Mouse (Mus musculus): ENCODE measurements around the gene Eya3. TPM values are rescaled to one million over a fixed set of nuclear protein-coding genes. Genes with fewer than 3 reads are reported as not detected.
"Not testable (repeated sequence)": the region's sequence is repeated elsewhere in the genome, so short reads cannot be mapped to it uniquely, and the experiment has no call there.

Gene Eya3
- polyA plus RNA-seq, 1 experiment from 2014 or later = 17.4 TPM

DNA sequence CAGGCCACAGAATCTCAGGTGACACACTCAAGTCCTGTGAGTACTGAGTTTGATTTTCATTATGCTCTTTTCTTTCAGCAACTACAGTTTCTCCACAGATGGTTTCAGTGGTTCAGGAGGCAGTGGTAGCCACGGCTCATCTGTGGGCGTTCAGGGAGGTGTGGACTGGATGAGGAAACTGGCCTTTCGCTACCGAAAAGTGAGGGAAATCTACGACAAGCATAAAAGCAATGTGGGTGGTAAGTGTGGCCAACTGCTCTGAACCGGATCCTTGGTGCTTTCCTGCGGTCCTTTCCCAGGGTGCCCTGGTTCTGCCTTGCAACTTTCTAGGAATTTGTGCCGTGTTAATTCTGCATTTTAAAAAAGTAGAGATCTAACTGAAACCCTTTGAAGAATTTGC is 68.1 kb downstream of the Eya3 start:
- 94% methylated on average over 8 of the region's 8 CpGs for WGBS
- no peak overlapping the region for H3K27ac ChIP-seq
- H3K4me2 ChIP-seq = no peak overlapping the region
- peaks cover 83% of the 10 kb centered on the region for H3K36me3 ChIP-seq
- no peak for ATAC-seq (replicated peaks; ENCODE audit: insufficient number of reproducible peaks, insufficient read depth, low FRiP score, low read depth)
- H3K9ac ChIP-seq = no peak overlapping the region
- H3K4me3 ChIP-seq = no peak overlapping the region
- H3K9me3 ChIP-seq (replicated peaks) = no peaks in the 10 kb centered on the region
- no peaks in the 10 kb centered on the region for H3K27me3 ChIP-seq
- H3K4me1 ChIP-seq (replicated peaks) = no peaks in the 10 kb centered on the region

DNA sequence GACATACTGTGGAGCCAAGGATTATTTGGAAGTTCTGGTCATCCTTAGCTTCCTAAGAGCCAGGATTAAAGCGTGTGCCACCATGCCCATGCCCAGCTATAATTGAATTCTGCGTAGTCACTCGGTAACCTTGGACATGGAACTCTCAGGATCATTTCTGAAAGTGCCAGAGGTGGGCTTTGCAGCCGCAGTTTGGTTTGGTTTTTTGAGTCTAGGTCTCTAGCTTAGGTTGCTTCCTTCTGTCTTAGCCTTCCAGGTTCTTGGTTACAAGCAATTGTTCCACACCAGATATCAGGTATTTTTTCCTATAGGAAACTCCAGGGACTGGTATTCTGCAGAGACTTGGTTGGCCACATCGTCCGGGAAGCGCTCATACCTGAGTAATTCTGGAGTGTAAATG is 74.4 kb downstream of the Eya3 start:
- no peaks in the 10 kb centered on the region for H3K27me3 ChIP-seq
- WGBS = 94% methylated on average over 7 of the region's 7 CpGs
- H3K27ac ChIP-seq = no peak overlapping the region
- no peak for ATAC-seq (replicated peaks; ENCODE audit: insufficient number of reproducible peaks, insufficient read depth, low FRiP score, low read depth)
- H3K4me2 ChIP-seq = no peak overlapping the region
- peaks cover 67% of the 10 kb centered on the region for H3K36me3 ChIP-seq
- H3K4me3 ChIP-seq = no peak overlapping the region
- H3K4me1 ChIP-seq (replicated peaks) = no peaks in the 10 kb centered on the region
- no peaks in the 10 kb centered on the region for H3K9me3 ChIP-seq (replicated peaks)
- no peak overlapping the region for H3K9ac ChIP-seq

DNA sequence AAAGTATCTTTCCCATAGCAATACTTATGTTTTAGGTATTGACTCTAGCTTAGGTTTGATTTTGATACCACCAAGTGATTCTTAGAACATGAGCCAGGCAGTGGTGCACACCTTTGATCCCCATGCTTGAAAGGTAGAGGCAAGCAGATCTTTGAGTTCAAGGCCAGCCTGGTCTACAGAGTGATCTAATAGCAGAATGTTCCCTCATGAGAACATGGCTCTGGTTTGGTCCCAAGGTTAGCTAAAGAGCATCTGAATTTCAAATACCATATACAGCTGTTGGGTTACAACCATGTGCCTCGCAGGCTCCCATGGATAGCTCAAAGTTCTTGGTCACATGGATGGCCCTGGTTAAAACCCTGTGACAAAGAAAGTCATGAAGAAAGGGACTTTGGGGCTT is 79.5 kb downstream of the Eya3 start:
- no peaks in the 10 kb centered on the region for H3K27me3 ChIP-seq
- ATAC-seq (replicated peaks; ENCODE audit: insufficient number of reproducible peaks, insufficient read depth, low FRiP score, low read depth) = no peak
- no peak overlapping the region for H3K4me3 ChIP-seq
- no peak overlapping the region for H3K27ac ChIP-seq
- H3K4me1 ChIP-seq (replicated peaks) = no peaks in the 10 kb centered on the region
- H3K36me3 ChIP-seq = peaks cover 62% of the 10 kb centered on the region
- no peak overlapping the region for H3K9ac ChIP-seq
- H3K4me2 ChIP-seq = no peak overlapping the region
- 98% methylated on average over 1 of the region's 1 CpGs for whole genome bisulfite sequencing
- H3K9me3 ChIP-seq (replicated peaks) = no peaks in the 10 kb centered on the region

DNA sequence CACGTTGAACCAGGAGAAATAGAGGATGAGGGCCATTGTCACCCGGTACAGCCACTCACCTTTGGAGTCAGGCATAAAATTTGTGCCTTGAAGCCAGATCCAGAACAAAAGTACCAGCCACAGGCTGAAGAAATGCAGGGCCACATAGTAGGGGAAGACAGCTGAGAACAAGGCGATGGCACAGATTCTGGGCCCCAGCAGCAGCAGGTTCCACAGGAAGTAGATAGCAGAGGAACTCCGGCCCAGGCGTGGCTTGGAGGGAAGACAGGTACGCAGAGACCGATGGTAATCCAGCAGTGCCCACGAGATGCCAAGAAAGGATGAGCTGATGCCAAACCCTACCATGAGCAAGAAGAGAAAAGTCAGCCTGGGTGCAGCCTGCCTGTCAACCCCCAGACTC is 89.4 kb downstream of the Eya3 start:
- Histone ChIP-seq H3K27ac (no peak overlapping the region), H3K4me1 (replicated peaks) (peaks cover 16% of the 10 kb centered on the region), H3K4me2 (no peak overlapping the region), H3K36me3 (peaks cover under 1% of the 10 kb centered on the region; the same call in 1 of the 2 replicates), H3K4me3 (no peak overlapping the region), H3K27me3 (no peaks in the 10 kb centered on the region), H3K9ac (no peak overlapping the region), H3K9me3 (replicated peaks) (no peaks in the 10 kb centered on the region)
- no peak for ATAC-seq (replicated peaks; ENCODE audit: insufficient number of reproducible peaks, insufficient read depth, low FRiP score, low read depth)
- 77% methylated on average over 8 of the region's 8 CpGs for WGBS

DNA sequence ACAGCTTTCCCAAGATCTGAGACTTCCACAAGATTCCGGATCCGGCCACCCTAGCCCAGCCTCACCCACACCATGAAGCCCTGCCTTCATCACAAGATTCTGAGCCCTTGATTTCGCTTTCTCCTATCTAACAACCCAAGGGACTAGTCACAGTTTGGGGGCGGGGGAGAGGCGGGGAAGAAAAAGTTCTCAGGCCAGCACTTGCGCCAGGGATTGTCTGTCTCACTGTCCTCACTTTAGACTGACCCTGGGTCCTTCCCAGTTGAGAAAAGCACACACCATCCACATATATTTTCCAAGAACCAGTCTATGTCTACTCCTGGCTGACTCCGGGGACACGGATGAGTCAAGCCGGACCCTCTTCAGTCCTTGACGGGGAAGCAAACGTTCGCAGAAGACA is 92.8 kb downstream of the Eya3 start:
- peak overlapping the region; percentile 80 for H3K4me2 ChIP-seq
- peak overlapping the region; percentile 62 for H3K4me3 ChIP-seq
- H3K4me1 ChIP-seq (replicated peaks) = peaks cover 9% of the 10 kb centered on the region
- no peaks in the 10 kb centered on the region for H3K9me3 ChIP-seq (replicated peaks)
- no peak for ATAC-seq (replicated peaks; ENCODE audit: insufficient number of reproducible peaks, insufficient read depth, low FRiP score, low read depth)
- H3K9ac ChIP-seq = peak overlapping the region; percentile 59; the same call in 1 of the 2 replicates
- no peaks in the 10 kb centered on the region for H3K36me3 ChIP-seq
- H3K27me3 ChIP-seq = no peaks in the 10 kb centered on the region
- 43% methylated on average over 12 of the region's 12 CpGs for WGBS
- H3K27ac ChIP-seq = no peak overlapping the region

DNA sequence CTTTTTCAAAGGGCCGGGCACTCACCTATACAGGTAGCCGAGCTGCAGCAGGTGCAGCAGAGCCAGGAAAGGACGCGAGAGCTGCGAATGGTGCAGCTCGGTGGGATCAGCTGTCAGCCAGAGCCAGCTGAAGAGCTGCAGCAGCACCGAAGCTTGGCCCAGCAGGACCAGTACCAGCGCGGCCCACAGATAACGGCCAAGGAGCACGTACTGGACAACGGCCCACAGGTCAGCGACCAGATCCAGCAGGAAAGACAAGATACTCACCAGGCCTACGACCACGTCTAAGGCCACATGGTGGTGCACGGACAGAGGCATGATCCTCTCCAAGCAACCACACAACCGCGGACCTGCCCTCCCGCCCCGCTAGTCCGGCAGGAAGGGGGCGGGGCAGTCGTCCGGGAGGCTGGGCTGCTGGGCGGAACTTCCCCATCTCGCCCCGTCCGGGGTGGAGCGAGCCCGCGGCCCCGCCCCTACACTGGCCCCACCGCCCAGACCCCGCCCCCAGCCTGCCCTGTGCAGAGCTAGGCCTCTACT is 93.4 kb downstream of the Eya3 start, which contains the start of gene Xkr8:
Gene Xkr8, minus strand, starts transcription at position 399 of the 537 bp plus-strand sequence.
- Histone ChIP-seq H3K9me3 (replicated peaks) (no peaks in the 10 kb centered on the region), H3K27me3 (no peaks in the 10 kb centered on the region), H3K4me2 (peak within 1 kb of the TSS; percentile 80), H3K36me3 (no peaks in the 10 kb centered on the region), H3K4me1 (replicated peaks) (peaks cover 9% of the 10 kb centered on the region), H3K9ac (peak within 1 kb of the TSS; percentile 59), H3K4me3 (peak within 1 kb of the TSS; percentile 62), H3K27ac (no peak within 1 kb of the TSS)
- peak; percentile 97 for ATAC-seq (replicated peaks; ENCODE audit: insufficient number of reproducible peaks, insufficient read depth, low FRiP score, low read depth)
- WGBS = 2% methylated on average over 31 of the region's 34 CpGs

DNA sequence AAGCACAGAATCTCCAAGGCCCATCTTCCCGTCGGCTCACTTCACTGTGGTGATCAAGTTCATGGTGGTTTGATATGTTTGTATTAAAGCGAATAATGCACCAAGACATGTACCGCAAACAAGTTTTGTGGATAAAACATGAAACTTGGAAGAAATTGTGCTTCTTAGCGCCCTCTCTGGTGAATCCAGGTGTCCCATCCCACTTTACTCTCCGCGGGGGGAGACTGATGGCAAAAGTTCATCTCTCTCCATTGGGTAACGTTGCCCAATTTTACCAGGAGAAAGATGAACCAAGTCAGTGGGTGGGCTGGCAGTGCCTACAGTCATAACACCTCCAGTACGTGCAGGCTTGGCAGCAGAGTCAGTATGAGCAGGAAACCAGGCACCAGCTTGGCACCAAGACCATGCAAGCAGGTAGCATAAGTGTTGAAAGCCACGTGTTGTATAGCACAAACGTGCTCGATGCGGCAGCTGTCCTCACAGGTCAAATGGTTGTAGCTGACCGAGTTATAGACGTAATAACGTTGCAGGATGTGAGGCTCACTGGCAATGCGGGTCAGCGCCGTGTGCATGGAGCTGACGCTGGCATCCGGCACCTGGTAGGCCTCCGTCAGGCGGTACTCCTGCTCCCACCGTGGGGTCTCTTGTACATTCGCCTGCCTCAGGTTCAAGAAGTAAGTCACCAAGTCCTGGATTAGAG is 94.4 kb downstream of the Eya3 start:
- no peak for ATAC-seq (replicated peaks; ENCODE audit: insufficient number of reproducible peaks, insufficient read depth, low FRiP score, low read depth)
- WGBS = 90% methylated on average over 25 of the region's 25 CpGs

DNA sequence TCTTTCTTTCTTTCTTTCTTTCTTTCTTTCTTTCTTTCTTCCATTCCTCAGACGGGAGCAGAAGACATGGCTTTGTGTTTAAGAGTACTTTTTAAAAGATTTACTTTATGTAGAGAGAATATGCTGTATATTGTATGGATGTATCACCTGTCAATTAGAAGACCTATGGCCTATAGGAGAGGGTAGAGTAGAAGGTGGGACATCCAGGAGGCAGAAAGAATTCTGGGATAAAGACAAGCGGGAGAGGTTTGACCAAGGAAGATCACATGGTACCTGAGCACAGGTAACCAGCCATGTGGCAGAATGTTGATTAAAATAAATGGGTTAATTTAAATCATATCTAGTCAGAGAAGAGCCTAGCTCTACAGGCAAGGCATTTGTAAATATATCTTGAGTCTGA is 96.0 kb downstream of the Eya3 start:
- no peak overlapping the region for H3K27ac ChIP-seq
- H3K9me3 ChIP-seq (replicated peaks) = no peaks in the 10 kb centered on the region
- H3K36me3 ChIP-seq = no peaks in the 10 kb centered on the region
- H3K9ac ChIP-seq = no peak overlapping the region
- H3K27me3 ChIP-seq = no peaks in the 10 kb centered on the region
- H3K4me3 ChIP-seq = no peak overlapping the region
- H3K4me1 ChIP-seq (replicated peaks) = peaks cover 9% of the 10 kb centered on the region
- WGBS = 91% methylated on average over 2 of the region's 2 CpGs
- no peak overlapping the region for H3K4me2 ChIP-seq
- no peak for ATAC-seq (replicated peaks; ENCODE audit: insufficient number of reproducible peaks, insufficient read depth, low FRiP score, low read depth)

More for the DNA sequence above, 94.4 kb downstream of the Eya3 start:
- no peaks in the 10 kb centered on the region for H3K9me3 ChIP-seq (replicated peaks)
- H3K4me3 ChIP-seq = no peak overlapping the region
- no peak overlapping the region for H3K4me2 ChIP-seq
- H3K36me3 ChIP-seq = no peaks in the 10 kb centered on the region
- H3K27ac ChIP-seq = no peak overlapping the region
- no peaks in the 10 kb centered on the region for H3K27me3 ChIP-seq
- no peak overlapping the region for H3K9ac ChIP-seq
- H3K4me1 ChIP-seq (replicated peaks) = peaks cover 9% of the 10 kb centered on the region

DNA sequence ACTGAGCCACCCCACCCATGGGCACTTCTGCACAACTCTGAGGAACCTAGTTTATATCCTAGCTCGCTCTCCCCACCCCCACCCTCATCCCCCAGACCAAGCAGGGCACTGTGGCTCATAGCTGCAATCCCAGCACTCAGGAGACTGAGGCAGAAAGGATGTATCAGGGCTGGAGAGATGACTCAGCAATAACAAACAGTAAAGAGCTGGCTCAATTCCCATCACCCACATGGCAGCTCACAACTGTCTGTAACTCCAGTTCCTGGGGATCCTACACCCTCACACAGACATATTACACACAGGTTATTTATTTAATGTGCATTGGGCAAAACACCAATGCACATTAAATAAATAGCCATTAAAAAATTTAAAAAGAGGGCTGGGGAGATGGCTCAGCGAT is 96.6 kb downstream of the Eya3 start:
- Histone ChIP-seq H3K36me3 (no peaks in the 10 kb centered on the region), H3K4me2 (no peak overlapping the region), H3K4me1 (replicated peaks) (peaks cover 9% of the 10 kb centered on the region), H3K4me3 (no peak overlapping the region), H3K27me3 (no peaks in the 10 kb centered on the region), H3K9me3 (replicated peaks) (no peaks in the 10 kb centered on the region), H3K27ac (no peak overlapping the region), H3K9ac (no peak overlapping the region)
- 67% methylated on average over 2 of the region's 2 CpGs for WGBS
- no peak for ATAC-seq (replicated peaks; ENCODE audit: insufficient number of reproducible peaks, insufficient read depth, low FRiP score, low read depth)

DNA sequence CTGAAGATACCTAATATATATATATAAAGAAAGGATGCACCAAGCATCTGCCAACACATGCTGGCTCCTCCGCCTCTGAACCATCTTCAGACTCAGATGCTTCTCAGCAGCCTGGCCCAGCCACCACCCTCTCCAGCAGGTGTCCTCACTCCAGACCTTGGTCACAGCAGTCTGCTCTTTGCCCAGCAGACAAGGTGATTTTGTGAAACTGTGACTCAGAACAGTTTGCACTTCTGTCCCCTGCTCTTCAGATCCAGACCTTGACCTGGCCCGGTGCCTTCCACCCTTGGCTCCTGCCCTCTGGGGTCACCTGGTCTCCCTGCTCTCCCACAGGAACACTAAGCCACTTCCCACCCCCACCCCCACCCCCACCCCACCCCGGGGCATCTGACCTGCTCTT is 97.1 kb downstream of the Eya3 start:
- no peak overlapping the region for H3K27ac ChIP-seq
- H3K4me2 ChIP-seq = no peak overlapping the region
- H3K36me3 ChIP-seq = no peaks in the 10 kb centered on the region
- no peaks in the 10 kb centered on the region for H3K27me3 ChIP-seq
- no peak overlapping the region for H3K4me3 ChIP-seq
- ATAC-seq (replicated peaks; ENCODE audit: insufficient number of reproducible peaks, insufficient read depth, low FRiP score, low read depth) = no peak
- H3K9ac ChIP-seq = no peak overlapping the region
- peaks cover 9% of the 10 kb centered on the region for H3K4me1 ChIP-seq (replicated peaks)
- 52% methylated on average over 3 of the region's 3 CpGs for WGBS
- H3K9me3 ChIP-seq (replicated peaks) = no peaks in the 10 kb centered on the region

DNA sequence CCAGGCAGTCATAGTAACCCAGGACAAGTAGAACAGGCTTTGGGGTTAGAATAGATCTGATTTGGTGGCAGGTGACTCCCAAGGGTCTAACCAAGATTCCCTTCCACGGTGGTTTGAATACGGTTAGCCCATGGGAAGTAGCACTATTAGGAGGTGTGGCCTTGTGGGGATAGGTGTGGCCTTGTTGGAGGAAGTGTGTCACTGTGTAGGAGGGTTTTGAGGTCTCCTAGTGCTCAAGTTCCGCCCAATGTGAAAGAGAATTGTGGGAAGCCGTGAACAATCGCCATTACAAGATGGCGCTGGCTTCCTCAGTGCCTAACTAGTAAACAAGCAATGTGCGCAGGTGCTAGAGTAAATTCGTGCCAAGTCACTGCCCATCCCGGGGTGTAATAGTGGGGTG is 98.4 kb downstream of the Eya3 start:
- not testable (repeated sequence) for H3K9ac ChIP-seq; H3K4me2 ChIP-seq; H3K27ac ChIP-seq; H3K4me3 ChIP-seq; H3K9me3 ChIP-seq (replicated peaks); ATAC-seq (replicated peaks; ENCODE audit: insufficient number of reproducible peaks, insufficient read depth, low FRiP score, low read depth); H3K27me3 ChIP-seq; H3K4me1 ChIP-seq (replicated peaks); H3K36me3 ChIP-seq
- 87% methylated on average over 9 of the region's 9 CpGs for WGBS

DNA sequence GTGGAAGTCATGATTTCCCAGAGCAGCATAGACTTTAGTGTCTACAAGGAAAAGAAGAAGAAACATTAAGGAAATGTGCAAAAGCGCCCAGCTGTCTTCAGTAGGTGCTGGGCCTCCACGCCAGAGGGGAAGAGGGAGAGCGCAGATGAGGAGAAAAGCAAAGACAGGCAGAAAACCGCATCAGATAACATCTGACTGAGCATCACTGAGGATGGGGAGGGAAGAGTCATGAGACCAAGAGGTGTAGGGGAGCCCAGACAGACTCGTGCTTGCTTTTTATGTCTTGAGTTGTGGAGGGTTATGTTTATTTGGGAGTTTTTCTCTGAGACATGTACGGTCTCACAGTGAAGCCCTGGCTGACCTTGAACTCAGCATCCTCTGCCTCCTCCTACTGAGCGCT is 102.7 kb downstream of the Eya3 start:
- WGBS = 84% methylated on average over 7 of the region's 7 CpGs
- H3K4me1 ChIP-seq (replicated peaks) = peaks cover 12% of the 10 kb centered on the region
- no peaks in the 10 kb centered on the region for H3K36me3 ChIP-seq
- H3K9me3 ChIP-seq (replicated peaks) = no peaks in the 10 kb centered on the region
- H3K9ac ChIP-seq = no peak overlapping the region
- H3K4me3 ChIP-seq = no peak overlapping the region
- no peak for ATAC-seq (replicated peaks; ENCODE audit: insufficient number of reproducible peaks, insufficient read depth, low FRiP score, low read depth)
- no peak overlapping the region for H3K27ac ChIP-seq
- no peaks in the 10 kb centered on the region for H3K27me3 ChIP-seq
- no peak overlapping the region for H3K4me2 ChIP-seq

Data from heart, embryonic 15.5 days (tissue).